Mouse (Mus musculus) inflammation-experienced regulatory T-cells, adult 6 months (primary cell): ENCODE measurements around the gene Lin7c. TPM values are rescaled to one million over a fixed set of nuclear protein-coding genes. Genes with fewer than 3 reads are reported as not detected.

Experiments
- ATAC-seq: one replicate; pipeline ENCODE4 v1.8.0; 2017
- polyA plus RNA-seq, 3 experiments: library from polyadenylated mRNA; unstranded; fragments of 100-300 nt; shearing (Covaris generic); gene quantifications; one replicate each; pipeline ENCODE4 v1.2.1; 2017

Gene Lin7c
- polyA plus RNA-seq, 3 experiments from 2014 or later: 63.9 to 72.9 (median 64.9) TPM

- no peak for ATAC-seq
Measured at GRCm38 (mm10) chr2:109942810-109943570, 52.3 kb downstream of the Lin7c start.

DNA sequence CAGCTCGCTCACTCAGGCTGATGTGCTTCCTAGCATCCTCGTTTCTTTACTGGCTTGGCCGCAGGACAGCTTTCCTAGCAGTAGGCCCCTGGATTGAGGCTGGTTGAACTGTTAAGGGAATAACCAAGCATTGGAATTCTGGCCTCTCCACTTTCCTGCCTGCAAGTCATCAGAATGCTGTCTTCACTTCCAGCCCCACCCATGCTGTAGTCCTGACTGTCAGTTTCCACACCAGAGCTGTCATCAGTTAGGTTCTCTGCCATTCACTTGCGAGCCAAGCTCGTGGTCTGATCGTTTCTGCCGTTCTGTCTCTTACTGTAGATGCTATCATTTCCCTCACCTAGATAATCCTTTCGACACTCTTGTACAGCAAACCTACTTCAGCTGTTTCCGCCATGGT, 54.3 kb downstream of the Lin7c start:
- no peak for ATAC-seq

DNA sequence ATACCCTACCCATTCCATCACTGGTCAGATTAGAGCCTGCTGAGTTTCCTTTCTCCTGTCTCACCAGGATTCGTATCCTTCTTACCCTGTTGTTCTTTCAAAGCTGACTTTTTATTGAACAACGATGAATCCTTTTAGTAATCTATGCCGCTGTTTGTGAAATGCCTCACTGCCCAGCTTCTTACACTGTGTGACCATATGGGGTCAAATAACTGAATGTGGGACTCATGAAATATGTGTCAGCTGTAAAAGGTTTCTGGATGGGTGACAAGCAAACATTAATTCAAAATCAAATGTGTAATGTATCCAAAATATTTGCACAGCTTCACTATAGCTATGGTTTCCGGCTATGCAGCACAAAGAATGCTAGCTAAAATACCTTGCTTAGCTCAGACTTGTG, 54.9 kb downstream of the Lin7c start:
- no peak for ATAC-seq

GRCm38 (mm10) chr2:109946426-109946825, 55.8 kb downstream of the Lin7c start:
- no peak for ATAC-seq

- ATAC-seq: no peak
Measured at GRCm38 (mm10) chr2:109949519-109949918, 58.9 kb downstream of the Lin7c start.

DNA sequence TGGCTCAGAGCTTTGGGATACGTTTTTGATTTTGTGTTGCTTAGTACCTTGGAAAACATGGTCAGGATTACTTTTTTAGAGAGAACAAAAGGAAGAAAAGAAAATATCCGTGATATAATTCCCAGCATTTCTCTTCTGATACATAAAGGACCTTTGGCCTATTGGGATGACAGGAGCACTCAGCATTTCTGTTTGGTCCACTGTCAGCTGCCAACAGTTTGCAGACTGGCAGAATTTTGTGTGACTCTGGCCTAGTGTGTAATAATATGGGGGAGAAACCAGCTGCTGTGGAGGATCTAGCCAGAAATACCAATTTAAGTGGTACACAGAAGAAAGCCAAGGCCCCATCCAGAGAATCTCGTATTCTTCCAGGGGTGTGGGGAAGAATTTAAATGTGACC, 59.7 kb downstream of the Lin7c start:
- no peak for ATAC-seq

Other genes starting within 250 kb of the Lin7c start
- not detected for gene Bdnf, start 216.2 kb upstream of the Lin7c start, polyA plus RNA-seq
- under 1 TPM; 0.15 to 0.28 (median 0.19) TPM for gene Lgr4, start 26.8 kb downstream of the Lin7c start, polyA plus RNA-seq
- gene Ccdc34, start 127.0 kb downstream of the Lin7c start, polyA plus RNA-seq: 10 to 100 TPM in 1 of 3 experiments, 1 to 10 TPM in 2; 6.5 to 17.0 (median 8.0) TPM